ENCODE assay signal across 9 mouse cellular contexts in genomic region chr9:42326688-42327440, GRCm38 (mm10).
DNase-seq lines count a peak whose midpoint lies in the region; ATAC-seq and TF ChIP-seq lines count a peak whose summit lies in the region.
"Had no signal": no experiment of that assay in that cellular context is flagged by ENCODE, and none has a peak within 500 bp of the region (broad histone marks: within the 10 kb centered on the region; RNA-seq: fewer than 3 reads in every experiment).

No protein-coding gene starts in this region.

- H3K9me3 ChIP-seq in CH12.LX (replicated peaks; ENCODE audit: low read length): no peaks in the 10 kb centered on the region
- no peaks in the 10 kb centered on the region for H3K9me3 ChIP-seq in neural tube, embryonic 12.5 days
- H3K9me3 ChIP-seq: limb, embryonic 15.5 days had no signal

- no peaks in the 10 kb centered on the region for H3K79me2 ChIP-seq in CH12.LX (replicated peaks; ENCODE audit: control insufficient read depth, extremely low read depth, insufficient read depth, poor library complexity, severe bottlenecking)

- no peak overlapping the region for H3K27ac ChIP-seq in CH12.LX (ENCODE audit: insufficient read depth, low read depth)
- H3K27ac ChIP-seq in neural tube, embryonic 12.5 days: no peak overlapping the region
- H3K27ac ChIP-seq: limb, embryonic 15.5 days had no signal

- no peak for TF ChIP-seq POLR2A in CH12.LX (IDR thresholded peaks at IDR 0.05; ENCODE audit: low read depth, low read length)

- H3K36me3 ChIP-seq in CH12.LX (replicated peaks in 1 of 2; ENCODE audit: control insufficient read depth in 1 of 2, insufficient read depth in 1 of 2, low read length in 1 of 2): no peaks in the 10 kb centered on the region
- no peaks in the 10 kb centered on the region for H3K36me3 ChIP-seq in neural tube, embryonic 12.5 days
- H3K36me3 ChIP-seq: limb, embryonic 15.5 days had no signal

- peak overlapping the region; percentile 67; the same call in 1 of the 2 replicates for H3K4me2 ChIP-seq in CH12.LX (ENCODE audit: insufficient read depth, low read depth, poor library complexity, severe bottlenecking)
- no peak overlapping the region for H3K4me2 ChIP-seq in neural tube, embryonic 12.5 days (replicated peaks)
- H3K4me2 ChIP-seq: limb, embryonic 15.5 days had no signal

- WGBS in neural tube, embryonic 12.5 days: 33% methylated on average over 11 of the region's 11 CpGs

- dilution Hi-C loops in CH12.LX (cut with MboI; ENCODE audit: extremely low pct_ligation_motif_present, extremely low pct_unique_long_range_greater_than_20kb, low sequenced_read_pairs): no loop called here

- TF ChIP-seq RAD21 in CH12.LX (IDR thresholded peaks at IDR 0.05; ENCODE audit: low read depth, low read length): peak; percentile 88

- TF ChIP-seq CTCF in CH12.LX (conservative IDR thresholded peaks at IDR 0.05 in 1 of 2, IDR thresholded peaks at IDR 0.05 in 1 of 2; ENCODE audit: low read depth in 2 of 2, low read length in 2 of 2): peak; percentile 29 to 72; a peak in 2 of 4 replicates

- in situ Hi-C loops in CH12.LX (cut with MboI; ENCODE audit: low pct_ligation_motif_present, low pct_unique_long_range_greater_than_20kb, low sequenced_read_pairs): loop anchor here (25.0 kb wide), 1 partner anchor 610 kb away; the partner anchor contains the start of gene Grik4

- intact Hi-C loops in heart, postnatal 25 days (cut with DNase I): loop anchor here (5.0 to 10.0 kb wide), 2 partner anchors 275 to 458 kb away; no protein-coding TSS in a partner anchor
- intact Hi-C loops in gastrocnemius, postnatal 14 days (cut with DNase I; ENCODE audit: low total_unique reads): loop anchor here (5.0 kb wide), 1 partner anchor 615 kb away; the partner anchor contains the start of gene Grik4

- no peaks in the 10 kb centered on the region for H3K4me1 ChIP-seq in CH12.LX (ENCODE audit: control insufficient read depth in 1 of 2, insufficient read depth in 2 of 2)
- H3K4me1 ChIP-seq in neural tube, embryonic 12.5 days: no peaks in the 10 kb centered on the region

- no peak for TF ChIP-seq EP300 in CH12.LX (IDR thresholded peaks at IDR 0.05; ENCODE audit: low read length)

- no peak overlapping the region for H3K9ac ChIP-seq in CH12.LX (ENCODE audit: insufficient read depth, low read depth)
- H3K9ac ChIP-seq in neural tube, embryonic 12.5 days: no peak overlapping the region
- H3K9ac ChIP-seq: limb, embryonic 15.5 days had no signal

- ATAC-seq in neural tube, embryonic 12.5 days (ENCODE audit: low FRiP score, low read depth): peak; percentile 72; the same call in 1 of the 2 replicates

- no peak overlapping the region for H3K4me3 ChIP-seq in CH12.LX (replicated peaks in 1 of 3; ENCODE audit: low read depth in 2 of 3, low read length in 2 of 3, poor library complexity in 1 of 3)
- no peak overlapping the region for H3K4me3 ChIP-seq in neural tube, embryonic 12.5 days
- H3K4me3 ChIP-seq: limb, embryonic 15.5 days had no signal

- H3K27me3 ChIP-seq in CH12.LX (replicated peaks): peaks cover 14% of the 10 kb centered on the region
- no peaks in the 10 kb centered on the region for H3K27me3 ChIP-seq in neural tube, embryonic 12.5 days (replicated peaks)

- peak; percentile 25 to 67 for DNase-seq in heart, adult 18-20 months
- DNase-seq in heart, postnatal 25 days (ENCODE audit: low spot score): no peak
- peak; percentile 52 for DNase-seq in CH12.LX (ENCODE audit: extremely low read depth)
- peak; percentile 39 for DNase-seq in c-Kit-positive CD71-positive TER-119-positive erythroid progenitor cells, embryonic 14.5 days (ENCODE audit: low spot score)
- DNase-seq in heart, adult 8-10 months (ENCODE audit: low spot score): peak; percentile 54
- DNase-seq in layer of hippocampus, postnatal 10 days (ENCODE audit: low spot score in 2 of 2): peak; percentile 50 to 55
- no peak for DNase-seq in gastrocnemius, postnatal 14 days

TF ChIP-seq in CH12.LX, 34 proteins besides CTCF, POLR2A, EP300 and RAD21:
- TF ChIP-seq SMC3 (IDR thresholded peaks at IDR 0.05; ENCODE audit: low read depth, low read length) (peak; percentile 70), KAT2A (IDR thresholded peaks at IDR 0.05; ENCODE audit: insufficient replicate concordance, low read length) (no peak)

Comparison
In these comparisons a context has a peak if more than half of its experiments do, and no peak if none do; other contexts are left out.
1. DNase-seq: peak in heart, adult 18-20 months (2 of 2), CH12.LX (single experiment), c-Kit-positive CD71-positive TER-119-positive erythroid progenitor cells, embryonic 14.5 days (single experiment), heart, adult 8-10 months (single experiment) and layer of hippocampus, postnatal 10 days (2 of 2); none in heart, postnatal 25 days (single experiment) and gastrocnemius, postnatal 14 days (single experiment).